Mouse (Mus musculus) heart, adult 8-10 months (tissue): ENCODE measurements around the gene Pde10a. TPM values are rescaled to one million over a fixed set of nuclear protein-coding genes. Genes with fewer than 3 reads are reported as not detected.

ENCODE experiments used
- DNase-seq: peaks from one replicate; pipeline ENCODE4 v3.0.0; 2022; ENCODE audit warnings: low spot score
- total RNA-seq, 4 experiments: library from RNA; stranded (reverse); gene quantifications; 2 replicates each; pipeline ENCODE4 v1.2.4; 2022

Pde10a gene
- total RNA-seq, 4 experiments from 2014 or later = 1.8 to 3.6 (median 2.8) TPM

- DNase-seq = peak; percentile 19
Measured at GRCm38 (mm10) chr17:8580360-8580759, 55.2 kb downstream of the Pde10a start.

GRCm38 (mm10) chr17:8581579-8581978, 56.4 kb downstream of the Pde10a start:
- no peak for DNase-seq

- peak; percentile 50 for DNase-seq
Measured at GRCm38 (mm10) chr17:8592427-8593277, 67.5 kb downstream of the Pde10a start.

- peak; percentile 55 for DNase-seq
Measured at GRCm38 (mm10) chr17:8597790-8598189, 72.6 kb downstream of the Pde10a start.

- DNase-seq = no peak
Measured at GRCm38 (mm10) chr17:8602976-8603375, 77.8 kb downstream of the Pde10a start.

GRCm38 (mm10) chr17:8605921-8606320, 80.7 kb downstream of the Pde10a start:
- DNase-seq = no peak

GRCm38 (mm10) chr17:8606695-8607094, 81.5 kb downstream of the Pde10a start:
- DNase-seq = no peak

GRCm38 (mm10) chr17:8611916-8612315, 86.7 kb downstream of the Pde10a start:
- DNase-seq = no peak

GRCm38 (mm10) chr17:8613882-8614551, 88.8 kb downstream of the Pde10a start:
- peak; percentile 77 for DNase-seq

- no peak for DNase-seq
Measured at GRCm38 (mm10) chr17:8620346-8620745, 95.2 kb downstream of the Pde10a start.

- peak; percentile 25 for DNase-seq
Measured at GRCm38 (mm10) chr17:8621105-8621504, 95.9 kb downstream of the Pde10a start.

GRCm38 (mm10) chr17:8621906-8622305, 96.7 kb downstream of the Pde10a start:
- no peak for DNase-seq

- DNase-seq = no peak
Measured at GRCm38 (mm10) chr17:8626421-8626820, 101.2 kb downstream of the Pde10a start.

GRCm38 (mm10) chr17:8631701-8632100, 106.5 kb downstream of the Pde10a start:
- no peak for DNase-seq

- no peak for DNase-seq
Measured at GRCm38 (mm10) chr17:8633596-8633995, 108.4 kb downstream of the Pde10a start.

- DNase-seq = peak; percentile 29
Measured at GRCm38 (mm10) chr17:8634476-8634875, 109.3 kb downstream of the Pde10a start.

- DNase-seq = no peak
Measured at GRCm38 (mm10) chr17:8636231-8636630, 111.1 kb downstream of the Pde10a start.

- DNase-seq = no peak
Measured at GRCm38 (mm10) chr17:8636691-8637090, 111.5 kb downstream of the Pde10a start.

- no peak for DNase-seq
Measured at GRCm38 (mm10) chr17:8637181-8637580, 112.0 kb downstream of the Pde10a start.

- no peak for DNase-seq
Measured at GRCm38 (mm10) chr17:8639703-8640380, 114.7 kb downstream of the Pde10a start.

GRCm38 (mm10) chr17:8640741-8641480, 115.7 kb downstream of the Pde10a start:
- DNase-seq = no peak

- DNase-seq = no peak
Measured at GRCm38 (mm10) chr17:8641491-8641890, 116.3 kb downstream of the Pde10a start.
